Mouse (Mus musculus): ENCODE results near the gene Chst3.
"Not testable (repeated sequence)": the region's sequence is repeated elsewhere in the genome, so short reads cannot be mapped to it uniquely, and the experiment has no call there.

Gene Chst3

DNA sequence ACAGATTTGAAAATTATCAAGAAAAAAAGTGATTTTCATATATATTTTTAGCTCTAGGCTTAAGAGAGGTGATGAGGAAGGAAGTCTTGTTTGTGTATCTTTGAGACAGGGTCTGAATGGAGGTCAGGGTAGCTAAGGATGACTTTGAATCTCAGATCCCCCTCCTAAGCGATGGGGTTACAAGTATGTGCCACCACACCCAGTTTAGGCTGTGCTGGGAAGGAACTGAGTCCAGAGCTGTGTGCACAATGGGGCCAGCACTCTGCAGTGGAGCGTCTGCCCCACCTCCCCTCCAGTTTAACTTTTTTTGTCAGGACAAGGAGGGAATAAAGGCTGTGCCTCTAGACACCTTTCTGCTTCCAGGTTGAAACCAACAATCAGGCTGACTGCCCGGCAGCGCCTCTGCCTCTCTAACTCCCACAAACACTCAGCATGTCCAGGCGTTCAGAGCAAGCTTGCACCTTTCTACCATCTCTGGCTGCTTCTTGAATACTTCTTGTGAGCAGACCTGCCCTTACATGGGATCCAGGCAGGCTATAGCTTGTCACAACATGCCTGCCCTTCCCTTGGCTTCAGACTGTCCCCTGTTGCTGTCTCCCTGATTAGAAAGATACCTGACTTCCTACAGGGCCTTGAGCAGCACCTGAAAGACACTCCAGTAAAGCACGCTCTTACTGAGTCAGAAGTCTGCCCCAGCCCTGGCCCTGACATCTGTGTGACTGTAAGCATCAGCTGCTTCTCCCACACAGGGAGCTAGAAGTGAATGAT is 11.4 kb upstream of the Chst3 start:
- no peak for DNase-seq (ENCODE audit: low read depth, low spot score)

DNA sequence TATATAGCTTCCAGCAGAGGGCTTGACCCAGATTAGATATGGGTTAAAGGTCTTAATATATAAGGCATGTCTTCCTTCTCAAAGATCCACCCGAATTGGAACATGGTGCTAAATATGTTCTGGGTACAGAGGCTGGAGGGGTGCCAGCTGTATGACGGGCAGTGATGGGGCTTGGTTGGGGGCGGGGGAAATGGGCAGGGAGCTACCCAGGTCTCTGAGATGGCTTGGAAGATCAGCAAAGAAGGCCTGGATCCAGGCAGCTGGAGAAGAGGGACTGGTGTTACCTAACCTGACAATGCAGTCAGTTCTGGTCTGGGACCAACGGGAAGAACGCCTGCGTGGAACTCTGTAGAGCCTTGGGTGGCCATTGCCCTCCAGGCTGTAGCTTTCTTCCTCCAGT is 10.1 kb upstream of the Chst3 start:
- no peak for DNase-seq (ENCODE audit: low read depth, low spot score)

DNA sequence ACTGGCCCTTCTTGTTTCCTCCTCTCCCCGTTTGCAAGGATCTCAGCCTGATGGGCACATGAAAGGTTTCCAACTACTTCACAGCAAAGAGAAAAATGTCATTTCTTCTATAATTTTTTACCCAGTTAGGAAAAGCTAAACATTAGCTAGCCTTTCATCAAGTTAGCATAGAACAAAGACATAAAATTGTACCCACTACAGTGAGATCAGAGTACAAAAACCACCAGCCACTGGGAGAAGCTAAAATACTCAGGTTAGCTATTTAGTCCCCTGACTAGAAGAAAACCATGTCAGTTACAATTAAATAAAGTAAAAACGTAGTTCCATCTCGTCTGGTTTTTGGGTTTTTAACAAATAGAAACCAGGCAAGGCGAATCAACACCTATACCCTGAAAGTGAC is 8.6 kb upstream of the Chst3 start:
- DNase-seq (ENCODE audit: low read depth, low spot score), result no peak

DNA sequence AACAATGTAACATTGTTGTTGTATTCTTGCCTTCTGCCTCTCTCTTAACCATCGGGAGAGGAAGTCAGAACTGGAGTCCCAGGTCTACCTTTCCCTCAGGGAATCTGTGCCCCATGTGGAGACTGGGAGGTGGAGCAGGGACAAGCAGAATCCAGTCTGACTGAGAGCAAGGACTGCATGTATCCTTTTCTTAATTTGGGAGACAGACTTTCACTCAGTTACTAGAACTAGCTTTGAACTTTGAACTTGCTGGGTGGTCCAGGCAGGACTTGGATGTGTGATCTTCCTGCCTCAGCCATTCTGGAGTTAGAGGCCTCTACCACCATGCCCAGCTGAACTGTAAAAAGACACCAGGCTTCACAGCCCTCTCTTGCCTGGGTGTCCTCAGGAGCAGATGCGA is 5.5 kb upstream of the Chst3 start:
- no peak for DNase-seq (ENCODE audit: low read depth, low spot score)

DNA sequence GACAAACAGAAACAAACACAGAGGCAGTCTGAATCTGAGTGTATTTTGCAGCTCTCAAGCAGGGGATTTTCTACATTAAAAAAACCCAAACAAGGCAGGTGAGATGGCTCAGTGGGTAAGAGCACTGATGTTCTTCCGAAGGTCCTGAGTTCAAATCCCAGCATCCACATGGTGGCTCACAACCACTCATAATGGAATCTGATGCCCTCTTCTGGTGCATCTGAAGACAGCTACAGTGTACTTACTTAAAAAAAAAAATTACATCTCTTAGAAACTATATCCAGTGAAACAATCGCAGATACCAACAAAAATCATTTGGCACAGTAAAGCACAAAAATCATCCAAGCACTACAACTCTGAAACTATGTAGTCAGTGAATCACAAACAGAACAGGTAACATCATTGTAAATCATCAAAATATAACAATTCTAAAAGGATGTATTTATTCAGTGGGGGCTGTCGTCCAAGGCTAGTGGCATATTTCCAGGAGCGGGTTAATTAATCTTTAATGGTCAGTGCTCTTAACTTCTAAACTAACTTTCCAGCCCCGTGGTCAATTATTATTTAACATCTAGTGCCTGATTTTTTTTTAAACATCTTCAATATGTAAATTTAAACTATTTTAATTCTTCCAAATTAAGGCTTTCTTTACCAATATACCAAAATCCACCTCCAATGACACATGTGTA is 2.7 kb upstream of the Chst3 start:
- not testable (repeated sequence) for DNase-seq (ENCODE audit: low read depth, low spot score)

DNA sequence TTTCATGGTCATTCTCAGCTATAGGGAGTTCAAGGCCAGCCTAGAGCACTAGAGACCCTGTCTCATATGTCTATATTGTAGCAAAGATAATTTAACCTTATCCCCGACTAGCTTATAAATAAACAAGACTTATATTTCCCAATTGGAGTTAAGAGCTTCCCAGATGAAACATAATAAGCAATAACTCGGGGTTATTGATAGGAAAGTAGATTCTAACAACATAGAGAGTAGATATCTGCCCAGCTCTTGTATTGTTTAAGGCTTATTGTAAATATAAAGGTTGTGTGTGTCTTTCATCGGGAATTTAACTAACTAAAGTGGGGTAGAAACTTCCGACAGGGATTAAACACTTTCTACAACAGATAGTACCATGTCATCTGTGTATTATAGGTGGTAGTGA is 1.5 kb upstream of the Chst3 start:
- no peak for DNase-seq (ENCODE audit: low read depth, low spot score)

DNA sequence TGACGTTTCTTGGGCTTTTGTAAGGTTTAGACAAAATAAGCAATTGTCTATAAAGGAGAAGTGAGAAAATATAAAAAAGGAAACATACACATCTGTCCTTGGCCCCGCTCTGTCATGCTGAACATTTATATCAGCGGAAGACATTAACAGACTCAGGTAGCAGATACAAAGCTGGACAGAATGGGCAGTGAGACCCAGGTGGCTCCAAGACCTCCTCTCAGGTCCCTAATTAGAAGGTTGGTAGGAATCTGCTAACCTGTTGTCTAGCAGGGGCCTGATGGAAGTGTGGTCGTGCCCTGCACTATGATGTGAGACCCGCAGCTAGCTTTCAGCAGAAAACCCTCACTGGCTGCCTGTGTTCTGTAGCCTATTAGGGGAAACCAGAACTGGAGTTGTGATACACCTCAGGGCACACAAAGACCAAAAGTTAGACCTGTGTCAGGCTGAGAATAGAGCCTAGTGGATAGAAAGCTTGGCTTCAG is 1.0 kb upstream of the Chst3 start:
- DNase-seq (ENCODE audit: low read depth, low spot score), result no peak

DNA sequence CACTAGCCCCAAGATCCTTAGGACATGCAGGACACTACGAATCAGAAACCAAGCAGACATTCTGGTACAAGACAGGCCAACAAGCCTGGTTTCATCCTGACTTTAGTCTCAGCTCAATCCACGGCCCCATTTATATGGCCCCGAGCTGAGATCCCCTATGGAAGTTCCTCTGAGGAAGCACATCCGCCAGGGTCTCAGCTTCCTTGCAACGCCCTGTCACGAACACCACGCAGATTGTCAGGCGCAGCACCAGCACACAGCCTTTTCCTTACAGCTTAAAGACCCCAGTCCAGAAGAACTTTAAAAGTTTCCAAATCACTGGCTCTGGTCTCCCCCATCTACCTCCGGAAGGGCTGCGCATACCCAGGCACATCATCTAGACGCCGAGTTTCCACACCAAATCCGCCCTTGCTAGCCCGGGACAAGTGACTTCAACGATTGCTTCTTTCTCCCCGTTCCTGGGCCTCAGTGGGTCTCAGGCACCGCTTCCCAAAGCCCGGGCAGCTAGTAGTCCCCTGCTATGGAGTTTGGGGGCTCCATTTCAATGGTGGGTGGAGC is 948 bp downstream of the Chst3 start:
- DNase-seq (ENCODE audit: low read depth, low spot score), result no peak

DNA sequence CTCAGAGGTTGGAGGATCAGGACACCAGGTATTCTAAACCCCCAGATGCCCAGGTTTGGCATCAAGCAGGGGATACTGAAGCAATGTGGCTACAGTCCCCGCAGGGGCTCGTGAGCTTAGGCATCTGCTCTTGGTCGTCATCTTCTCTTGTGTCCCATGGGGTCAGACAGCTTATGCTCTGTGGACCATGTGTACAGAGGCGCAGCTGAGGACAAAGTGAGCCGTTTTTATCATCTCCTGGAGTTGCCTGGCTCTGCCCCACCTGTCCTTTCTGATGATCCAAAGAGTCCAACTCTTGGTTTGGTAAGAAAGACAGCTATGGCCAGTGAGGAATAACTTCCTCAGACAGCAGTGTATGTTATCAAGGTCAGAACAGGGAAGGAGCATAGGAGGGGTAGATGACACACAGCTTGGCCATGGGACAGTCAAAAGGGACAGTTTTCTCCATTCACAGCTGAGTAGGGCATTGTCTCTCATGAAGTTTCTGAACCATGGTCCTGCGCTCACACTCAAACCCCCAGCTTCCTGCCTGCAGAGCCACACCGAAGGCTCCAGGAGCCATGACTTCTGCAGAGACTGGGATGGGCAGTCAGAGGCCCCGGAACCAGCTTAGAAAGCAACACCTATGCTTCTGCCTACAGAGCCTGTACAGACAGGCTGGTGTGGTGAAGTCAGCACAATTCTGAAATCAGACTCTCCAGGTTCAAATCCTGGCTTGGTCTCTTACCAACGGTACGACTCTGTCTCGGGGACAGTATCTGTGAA is 2.5 kb downstream of the Chst3 start:
- DNase-seq (ENCODE audit: low read depth, low spot score), result no peak

DNA sequence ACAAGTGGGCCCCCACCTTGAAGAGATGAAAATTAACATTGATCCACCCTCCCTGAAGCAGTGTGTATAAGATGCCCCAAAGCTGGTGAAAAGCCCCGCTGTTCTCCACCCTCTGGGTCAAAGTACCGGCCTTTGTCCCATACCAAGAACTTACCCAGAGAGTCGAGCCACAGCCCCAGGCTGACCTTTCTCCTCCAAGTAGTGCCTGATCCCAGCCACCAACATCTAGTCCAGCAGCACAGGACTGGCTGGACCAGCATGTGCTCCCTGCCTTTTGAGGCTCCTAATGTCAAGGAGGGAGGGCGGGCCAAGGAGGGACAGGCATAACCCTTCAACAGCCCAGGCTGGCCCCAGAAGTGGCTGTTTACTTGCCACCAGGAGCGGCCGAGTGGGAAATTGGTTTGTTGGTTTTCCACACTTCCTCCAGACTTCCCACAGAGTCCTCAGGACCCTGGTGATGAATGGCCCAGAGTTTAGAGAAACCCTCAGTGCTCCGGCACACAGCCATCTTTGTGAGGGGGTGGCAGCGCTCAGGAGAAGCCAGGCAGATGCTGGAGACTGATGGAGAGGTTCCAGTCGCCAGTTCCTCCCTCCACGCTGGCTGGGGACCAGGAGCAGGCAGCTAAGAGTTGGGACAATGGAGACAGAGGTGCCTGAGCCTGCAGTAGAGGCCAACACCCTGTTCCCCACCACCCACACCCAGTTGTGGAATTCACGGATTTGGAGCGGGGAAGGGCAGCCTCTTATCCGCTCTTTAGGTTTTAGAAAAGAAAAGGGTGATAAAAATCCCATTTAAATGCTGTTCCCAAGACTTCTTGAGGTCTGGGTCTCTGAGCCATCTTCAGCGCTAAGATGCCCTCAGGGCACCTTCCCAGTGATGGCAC is 3.7 kb downstream of the Chst3 start:
- DNase-seq (ENCODE audit: low read depth, low spot score), result no peak

DNA sequence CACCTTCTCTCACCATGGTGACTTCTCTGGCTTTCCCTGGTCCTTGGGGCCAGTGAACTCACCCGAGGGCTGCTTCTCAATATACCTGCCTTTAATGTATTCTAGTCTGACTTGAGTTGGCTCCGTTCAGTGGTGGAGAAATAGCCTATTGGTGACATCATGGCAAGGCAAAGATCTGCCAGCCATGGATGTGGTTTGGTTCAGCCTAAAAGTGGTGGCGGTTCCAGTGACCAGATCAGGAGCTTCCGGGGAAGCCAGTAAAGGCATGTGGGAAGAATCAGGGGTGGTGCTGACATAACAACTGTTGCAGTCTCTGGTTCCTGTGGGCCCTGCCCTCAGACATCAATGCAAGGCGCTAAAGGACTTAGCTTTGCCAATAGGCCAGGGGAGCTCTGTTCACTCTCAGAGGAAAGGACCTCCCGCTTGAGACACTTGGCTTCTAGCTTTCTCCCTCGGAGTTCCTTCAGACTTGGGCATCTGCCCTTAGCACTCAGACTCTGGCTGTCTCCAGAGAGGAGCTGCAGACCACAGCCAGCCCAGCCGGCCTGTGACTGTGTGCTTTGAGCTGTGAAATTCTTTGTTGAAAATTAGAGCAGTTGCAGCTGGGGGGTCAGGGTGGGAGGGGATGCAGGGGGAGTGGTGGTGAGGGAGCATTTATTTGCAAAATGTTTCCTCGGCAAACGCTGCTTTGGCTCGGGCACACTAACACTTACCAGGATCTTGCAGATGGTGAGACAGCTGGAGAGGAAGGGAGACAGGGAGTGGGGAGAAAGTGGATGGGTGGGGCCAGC is 6.3 kb downstream of the Chst3 start:
- DNase-seq (ENCODE audit: low read depth, low spot score), result no peak

DNA sequence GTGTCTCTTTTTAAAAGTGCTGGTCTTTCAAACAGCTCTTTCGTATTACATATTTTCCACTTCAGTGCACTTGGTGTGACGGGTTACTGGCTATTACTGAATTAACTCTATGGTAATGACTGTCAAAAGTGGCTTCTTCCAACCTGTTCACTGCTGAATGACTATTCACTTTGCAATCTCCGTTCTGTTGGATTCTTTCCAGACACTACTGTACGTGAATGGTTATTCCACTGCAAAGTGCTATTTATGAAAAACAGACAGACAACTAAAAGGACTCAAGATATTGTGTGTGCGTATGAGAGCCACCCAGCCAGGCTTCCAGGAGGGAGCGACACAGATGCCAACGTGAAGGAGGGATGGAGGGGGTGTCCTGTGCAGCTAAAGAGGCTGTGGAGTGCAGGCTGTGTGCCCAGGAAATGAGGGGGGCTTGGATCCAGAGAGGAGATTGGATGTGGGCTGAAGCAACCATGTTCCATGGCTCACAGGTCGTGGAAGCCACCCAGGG is 7.5 kb downstream of the Chst3 start:
- no peak for DNase-seq (ENCODE audit: low read depth, low spot score)

DNA sequence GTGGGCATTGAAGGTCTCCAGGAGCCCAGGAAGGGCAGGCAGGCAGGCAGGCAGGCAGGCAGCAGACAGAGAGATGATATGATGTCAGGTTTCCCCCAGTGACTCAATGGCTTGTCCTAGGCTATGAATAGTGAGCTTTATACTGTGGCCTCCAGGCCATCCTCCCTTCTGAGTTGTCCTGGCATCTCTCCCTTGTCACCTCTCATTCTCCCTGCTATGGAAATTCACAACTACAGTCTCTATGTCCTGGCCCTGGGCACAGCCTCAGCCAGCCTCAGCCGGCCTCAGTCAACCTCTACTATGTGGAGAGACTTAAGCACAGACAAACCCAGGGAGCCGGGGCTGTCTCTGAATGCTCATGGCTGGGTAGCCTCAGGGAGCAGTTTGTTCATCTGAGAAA is 8.6 kb downstream of the Chst3 start:
- no peak for DNase-seq (ENCODE audit: low read depth, low spot score)

DNA sequence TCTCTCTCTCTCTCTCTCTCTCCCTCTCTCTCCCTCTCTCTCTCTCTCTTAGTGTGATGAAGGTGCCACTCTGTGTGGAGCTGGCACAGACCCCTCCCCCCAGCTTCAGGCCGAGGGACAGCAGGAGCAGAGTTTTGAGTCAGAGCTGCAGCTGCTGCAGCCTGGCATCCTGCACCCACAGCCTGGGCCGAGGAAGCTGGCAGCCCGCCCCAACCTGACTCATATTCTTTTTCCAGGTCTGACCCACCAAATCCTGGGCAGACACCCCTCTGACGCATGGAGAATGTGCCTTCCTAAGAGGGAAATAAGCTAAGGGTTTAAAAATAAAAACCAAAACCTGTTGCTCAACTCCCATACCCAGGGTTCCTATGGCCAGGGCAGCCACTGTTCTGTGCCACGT is 9.8 kb downstream of the Chst3 start:
- no peak for DNase-seq (ENCODE audit: low read depth, low spot score)

DNA sequence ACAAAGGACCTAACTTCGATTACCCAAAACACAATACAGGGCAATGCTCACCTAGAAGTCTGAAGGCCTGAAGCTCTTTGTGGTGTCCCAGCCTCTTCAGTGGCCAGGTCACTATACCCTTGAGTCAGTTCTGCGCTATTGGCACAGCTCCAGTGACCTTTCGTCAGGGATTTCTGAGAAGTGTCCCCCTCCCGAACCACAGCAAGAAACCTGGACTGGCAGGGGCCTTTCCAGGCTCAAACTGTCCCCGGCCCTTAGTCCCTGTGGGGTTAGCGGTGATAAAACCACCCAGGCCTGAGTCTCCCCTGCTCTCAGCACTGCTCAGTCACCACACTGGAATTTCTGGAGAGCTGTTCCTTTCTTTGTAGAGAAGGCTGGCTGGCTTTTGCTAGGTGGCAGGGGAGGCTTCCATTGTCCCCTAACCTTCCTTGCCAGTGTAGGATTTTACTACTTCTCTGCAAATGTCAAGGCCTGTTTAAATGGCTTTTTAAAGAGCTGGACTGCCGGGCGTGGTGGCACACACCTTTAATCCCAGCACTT is 11.8 kb downstream of the Chst3 start:
- no peak for DNase-seq (ENCODE audit: low read depth, low spot score)

DNA sequence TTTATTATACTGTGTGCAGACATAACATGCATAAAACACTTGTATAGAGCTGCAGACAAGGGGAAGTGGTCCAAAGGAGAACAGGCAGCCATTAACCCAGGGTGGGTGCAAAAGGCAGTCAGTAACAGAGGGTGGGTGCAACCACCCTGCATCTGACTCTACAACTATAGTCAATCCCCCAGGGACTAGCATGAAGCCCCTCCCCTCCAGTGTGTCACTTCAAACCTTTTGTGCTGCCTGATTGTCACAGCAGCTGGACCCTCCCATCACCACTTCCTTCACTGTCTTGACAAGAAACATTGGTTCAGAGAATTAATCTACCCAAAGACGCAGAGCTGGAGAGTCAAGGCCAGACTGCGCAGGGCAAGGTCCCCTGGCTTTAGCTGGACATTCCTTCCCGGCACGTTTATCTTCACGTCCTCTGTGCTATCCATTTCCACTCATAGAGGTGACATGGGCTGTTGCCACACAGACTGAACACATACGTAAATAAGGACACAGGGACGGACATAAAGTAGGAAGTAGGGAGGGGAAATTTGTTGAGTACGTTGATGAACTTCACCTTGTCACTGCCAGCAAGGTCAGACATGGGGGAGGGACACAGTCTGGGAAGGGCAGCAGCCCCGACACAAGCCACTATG is 13.3 kb downstream of the Chst3 start:
- DNase-seq (ENCODE audit: low read depth, low spot score), result no peak

DNA sequence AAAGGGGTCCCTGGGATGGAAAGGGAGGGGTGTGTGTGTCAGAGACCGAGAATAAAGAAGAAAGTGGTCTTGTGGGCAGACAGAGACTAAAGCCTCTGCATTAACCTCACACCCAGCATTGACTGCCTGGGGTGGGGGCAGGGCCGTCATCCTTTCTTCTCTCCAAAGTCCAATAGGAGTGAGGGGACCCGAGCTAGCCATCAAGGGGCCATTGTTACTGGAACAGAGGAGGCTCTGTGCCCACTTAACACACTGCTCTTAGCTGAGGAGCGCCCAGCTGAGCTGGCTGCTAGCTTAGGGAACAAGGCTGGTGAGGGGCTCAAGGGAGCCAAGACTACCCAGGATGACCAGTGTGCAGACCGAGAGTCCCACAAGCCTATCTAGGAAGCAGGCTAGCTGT is 16.3 kb downstream of the Chst3 start:
- no peak for DNase-seq (ENCODE audit: low read depth, low spot score)

DNA sequence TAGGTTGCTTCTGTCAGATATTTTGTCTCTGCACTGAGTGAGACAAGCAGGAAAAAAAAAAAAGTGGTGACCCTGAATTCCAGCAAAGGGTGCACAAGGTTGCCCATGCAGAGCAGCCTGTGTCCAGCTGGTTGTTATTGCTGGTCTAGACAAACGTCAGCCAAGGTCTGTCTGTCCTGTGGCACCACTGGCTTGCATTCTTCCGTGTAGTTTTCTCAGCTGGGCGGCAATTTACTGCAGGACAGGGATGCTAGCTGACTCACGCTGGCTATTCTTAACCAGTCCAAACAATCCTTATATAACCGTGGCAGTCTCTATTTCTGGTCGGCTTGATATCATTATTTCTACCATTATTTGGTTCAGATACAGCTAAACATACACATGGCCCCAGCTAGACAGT is 18.1 kb downstream of the Chst3 start:
- DNase-seq (ENCODE audit: low read depth, low spot score), result no peak

DNA sequence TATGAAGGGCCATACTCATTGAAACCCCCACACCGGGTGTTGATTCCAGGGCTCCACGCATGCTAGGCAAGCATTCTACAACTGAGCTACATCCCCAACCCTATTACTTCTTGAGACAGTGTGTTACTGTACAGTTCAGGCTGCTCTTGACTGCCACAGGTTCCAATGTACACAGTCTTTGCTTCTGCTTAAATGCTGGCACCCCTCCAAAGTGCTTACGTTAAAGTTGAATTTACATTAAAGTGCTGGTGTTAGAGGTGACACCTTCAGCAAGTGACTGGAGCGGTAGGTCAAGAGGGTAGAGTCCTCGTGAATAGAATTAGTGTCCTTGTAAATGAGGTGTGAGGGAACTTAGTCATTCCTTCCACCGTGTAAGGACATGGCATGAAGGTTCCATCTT is 19.7 kb downstream of the Chst3 start:
- no peak for DNase-seq (ENCODE audit: low read depth, low spot score)

Data from embryo, embryonic 11.5 days (tissue).